Mouse (Mus musculus) kidney, adult 2 months (tissue): ENCODE measurements around the gene Hspb9. TPM values are rescaled to one million over a fixed set of nuclear protein-coding genes. Genes with fewer than 3 reads are reported as not detected.

Experiments
- DNase-seq: peaks from one replicate; pipeline ENCODE4 v3.0.0; 2021
- H3K27ac ChIP-seq: fragments of 200-500 bp; 2 replicates; pipeline ENCODE4 v1.5.1; 2012; ENCODE audit warnings: low read depth, low read length, control low read depth, inconsistent platforms; ENCODE audit not compliant: insufficient read depth
- H3K27me3 ChIP-seq: fragments of 200-500 bp; replicated peaks from 2 replicates; pipeline ENCODE4 v1.6.1; 2012; ENCODE audit warnings: mild to moderate bottlenecking, moderate library complexity, low read length, inconsistent platforms; ENCODE audit not compliant: control insufficient read depth, insufficient read depth
- H3K36me3 ChIP-seq: fragments of 200-500 bp; 2 replicates; pipeline ENCODE4 v1.6.1; 2012; ENCODE audit warnings: mild to moderate bottlenecking, moderate library complexity, low read length, inconsistent platforms; ENCODE audit not compliant: control insufficient read depth, insufficient read depth
- H3K4me1 ChIP-seq: fragments of 200-500 bp; 2 replicates; pipeline ENCODE4 v1.6.1; 2011; ENCODE audit warnings: low read length; ENCODE audit not compliant: control insufficient read depth, insufficient read depth
- H3K4me3 ChIP-seq: fragments of 200-500 bp; 2 replicates; pipeline ENCODE4 v1.5.1; 2011; ENCODE audit warnings: mild to moderate bottlenecking, low read depth, low read length, control low read depth; ENCODE audit not compliant: insufficient read depth
- CTCF ChIP-seq: fragments of 200-500 bp; conservative IDR thresholded peaks from 2 replicates; pipeline ENCODE4 v1.5.1; 2011; ENCODE audit warnings: low read depth, mild to moderate bottlenecking, control low read depth, low read length, moderate library complexity, mixed read lengths; ENCODE audit not compliant: insufficient read depth, insufficient read length
- POLR2A ChIP-seq: fragments of 200-500 bp; IDR thresholded peaks from one replicate; pipeline ENCODE4 v1.6.1; 2011; ENCODE audit warnings: low read depth, low read length, control low read depth
- WGBS: fragments of 180-500 bp; shearing (Covaris S2); methylation state at CpG from one replicate; pipeline ENCODE4 v1.1.7; 2018; 5-methylcytosine and 5-hydroxymethylcytosine counted together
- polyA plus RNA-seq: library from polyadenylated mRNA; depleted of rRNA; stranded (reverse); fragments of >200 nt; gene quantifications from 2 replicates; pipeline ENCODE4 v1.2.3, GENCODE M21; 2012

Gene Hspb9
- polyA plus RNA-seq, 1 experiment, result 0.48 TPM

GRCm38 (mm10) chr11:100694926-100695325 lies 18.7 kb upstream of the Hspb9 start:
- no peak for TF ChIP-seq POLR2A
- TF ChIP-seq CTCF, result peak; percentile 89
- no peak overlapping the region for H3K4me3 ChIP-seq
- no peaks in the 10 kb centered on the region for H3K27me3 ChIP-seq
- H3K36me3 ChIP-seq, result no peaks in the 10 kb centered on the region
- 31% methylated on average over 5 of the region's 5 CpGs for WGBS
- no peak overlapping the region for H3K27ac ChIP-seq
- DNase-seq, result peak; percentile 71
- 0 out of 2 replicates have a peak, but pooled peaks cover 3% of the 10 kb centered on the region for H3K4me1 ChIP-seq

GRCm38 (mm10) chr11:100697921-100698320 lies 15.7 kb upstream of the Hspb9 start:
- DNase-seq, result no peak

GRCm38 (mm10) chr11:100700710-100701109 lies 12.9 kb upstream of the Hspb9 start:
- TF ChIP-seq CTCF (no peak), POLR2A (no peak)
- Histone ChIP-seq H3K27me3 (no peaks in the 10 kb centered on the region), H3K4me3 (no peak overlapping the region), H3K27ac (no peak overlapping the region), H3K4me1 (peaks cover 7% of the 10 kb centered on the region), H3K36me3 (no peaks in the 10 kb centered on the region)
- 78% methylated on average over 3 of the region's 3 CpGs for WGBS
- no peak for DNase-seq

More at GRCm38 (mm10) chr11:100697921-100698320, 15.7 kb upstream of the Hspb9 start:
- TF ChIP-seq POLR2A, result no peak
- TF ChIP-seq CTCF, result no peak
- WGBS, result 79% methylated on average over 7 of the region's 7 CpGs
- no peaks in the 10 kb centered on the region for H3K36me3 ChIP-seq
- no peaks in the 10 kb centered on the region for H3K27me3 ChIP-seq
- peaks cover 3% of the 10 kb centered on the region for H3K4me1 ChIP-seq
- no peak overlapping the region for H3K27ac ChIP-seq
- no peak overlapping the region for H3K4me3 ChIP-seq

GRCm38 (mm10) chr11:100701301-100701700 lies 12.3 kb upstream of the Hspb9 start:
- Histone ChIP-seq H3K4me3 (no peak overlapping the region), H3K27ac (no peak overlapping the region), H3K4me1 (peaks cover 7% of the 10 kb centered on the region), H3K27me3 (no peaks in the 10 kb centered on the region), H3K36me3 (no peaks in the 10 kb centered on the region)
- no peak for TF ChIP-seq CTCF
- TF ChIP-seq POLR2A, result no peak
- peak; percentile 58 for DNase-seq
- 13% methylated on average over 14 of the region's 14 CpGs for WGBS

GRCm38 (mm10) chr11:100702081-100702851 lies 11.4 kb upstream of the Hspb9 start:
- Histone ChIP-seq H3K4me1 (peaks cover 7% of the 10 kb centered on the region), H3K4me3 (peak overlapping the region; percentile 31; the same call in 1 of the 2 replicates), H3K36me3 (no peaks in the 10 kb centered on the region), H3K27ac (no peak overlapping the region), H3K27me3 (no peaks in the 10 kb centered on the region)
- 33% methylated on average over 19 of the region's 19 CpGs for WGBS
- peak; percentile 77 for DNase-seq
- TF ChIP-seq POLR2A, result no peak
- TF ChIP-seq CTCF, result peak; percentile 97

- Histone ChIP-seq H3K4me1 (peaks cover 7% of the 10 kb centered on the region), H3K36me3 (no peaks in the 10 kb centered on the region), H3K27ac (no peak overlapping the region), H3K4me3 (peak overlapping the region; percentile 31; the same call in 1 of the 2 replicates), H3K27me3 (no peaks in the 10 kb centered on the region)
- DNase-seq, result no peak
- no peak for TF ChIP-seq CTCF
- no peak for TF ChIP-seq POLR2A
- 46% methylated on average over 7 of the region's 7 CpGs for WGBS
These were observed 10.7 kb upstream of the Hspb9 start for GRCm38 (mm10) chr11:100702906-100703305.

- 46% methylated on average over 11 of the region's 11 CpGs for WGBS
- Histone ChIP-seq H3K4me3 (peak overlapping the region; percentile 48; the same call in 1 of the 2 replicates), H3K27me3 (no peaks in the 10 kb centered on the region), H3K4me1 (peaks cover 7% of the 10 kb centered on the region), H3K36me3 (no peaks in the 10 kb centered on the region), H3K27ac (no peak overlapping the region)
- DNase-seq, result peak; percentile 80
- TF ChIP-seq POLR2A (no peak), CTCF (no peak)
These were observed 10.3 kb upstream of the Hspb9 start for GRCm38 (mm10) chr11:100703366-100703765.
